Mouse (Mus musculus) stomach, postnatal 0 days (tissue): ENCODE results near the gene Vmn1r178.
"Not testable (repeated sequence)": the region's sequence is repeated elsewhere in the genome, so short reads cannot be mapped to it uniquely, and the experiment has no call there.

ENCODE experiments used
- CTCF ChIP-seq: IDR thresholded peaks from 2 replicates; pipeline ENCODE4 v1.5.1; 2016; ENCODE audit warnings: antibody characterized with exemption, low read depth, mild to moderate bottlenecking, moderate library complexity
- EP300 ChIP-seq: optimal IDR thresholded peaks from 2 replicates; pipeline ENCODE3; 2016; ENCODE audit warnings: antibody characterized with exemption

DNA sequence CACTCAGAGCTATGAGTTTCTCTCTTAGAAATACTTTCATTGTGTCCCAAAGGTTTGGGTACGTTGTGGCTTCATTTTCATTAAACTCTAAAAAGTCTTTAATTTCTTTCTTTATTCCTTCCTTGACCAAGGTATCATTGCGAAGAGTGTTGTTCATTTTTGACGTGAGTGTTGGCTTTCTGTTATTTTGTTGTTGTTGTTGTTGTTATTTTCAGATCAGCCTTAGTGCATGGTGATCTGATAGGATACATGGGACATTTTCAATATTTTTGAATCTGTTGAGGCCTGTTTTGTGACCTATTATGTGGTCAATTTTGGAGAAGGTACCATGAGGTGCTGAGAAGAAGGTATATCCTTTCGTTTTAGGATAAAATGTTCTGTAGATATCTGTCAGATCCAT is 14.9 kb upstream of the Vmn1r178 start:
- TF ChIP-seq CTCF, EP300: not testable (repeated sequence)
